Mouse (Mus musculus): Measurements from ENCODE around the gene Atp2b4.

DNA sequence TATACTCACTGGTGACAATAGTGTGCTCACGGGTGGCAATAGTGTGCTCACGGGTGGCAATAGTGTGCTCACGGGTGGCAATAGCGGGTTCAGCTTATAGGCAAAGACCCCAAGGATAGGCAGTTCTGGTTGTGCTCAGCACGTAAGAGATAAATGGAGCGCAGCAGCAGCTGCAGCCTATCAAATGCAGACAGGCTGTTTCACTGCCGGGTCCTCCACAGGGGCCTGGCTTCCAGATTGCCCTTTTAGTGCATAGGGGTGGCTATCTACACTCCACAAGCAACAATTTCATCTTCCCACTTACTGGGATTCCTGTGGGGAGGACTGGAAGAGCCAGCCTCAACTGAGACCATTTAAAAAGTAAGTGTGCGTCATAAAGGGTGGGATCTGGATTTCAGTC, 7.2 kb upstream of the Atp2b4 start:
- no peak for TF ChIP-seq CTCF (IDR thresholded peaks at IDR 0.05 in 2 of 3, conservative IDR thresholded peaks at IDR 0.05 in 1 of 3; ENCODE audit: control insufficient read depth in 1 of 3, insufficient read depth in 1 of 3, low read depth in 2 of 3, low read length in 3 of 3, poor library complexity in 1 of 3, severe bottlenecking in 1 of 3)
- no peak for TF ChIP-seq POLR2A (IDR thresholded peaks at IDR 0.05; ENCODE audit: control insufficient read depth in 1 of 2, insufficient read depth in 1 of 2, low read depth in 1 of 2, low read length in 2 of 2, poor library complexity in 1 of 2)
- no peak for TF ChIP-seq POLR2AphosphoS5 (IDR thresholded peaks at IDR 0.05; ENCODE audit: borderline replicate concordance, low read depth, low read length)
- TF ChIP-seq SIN3A (IDR thresholded peaks at IDR 0.05; ENCODE audit: low read length) = no peak
- no peak for TF ChIP-seq ZKSCAN1 (IDR thresholded peaks at IDR 0.05; ENCODE audit: low read depth, low read length)
- no peak for TF ChIP-seq GATA1 (IDR thresholded peaks at IDR 0.05; ENCODE audit: low read depth, low read length)
- TF ChIP-seq E2F4 (IDR thresholded peaks at IDR 0.05; ENCODE audit: borderline replicate concordance, low read depth, low read length) = no peak

Measured in MEL (cell line).